Mouse (Mus musculus) E14TG2a.4 (cell line): ENCODE results near the gene Cd28.

Experiments used
- H3K27me3 ChIP-seq: 2 replicates; pipeline ENCODE4 v1.6.1; 2014; ENCODE audit warnings: low read length, control low read depth; ENCODE audit not compliant: insufficient read depth
- H3K36me3 ChIP-seq: 2 replicates; pipeline ENCODE4 v1.6.1; 2014; ENCODE audit warnings: low read length, control low read depth; ENCODE audit not compliant: insufficient read depth
- H3K4me1 ChIP-seq: replicated peaks from 2 replicates; pipeline ENCODE4 v1.6.1; 2014; ENCODE audit warnings: low read depth, low read length, control low read depth
- H3K4me3 ChIP-seq: replicated peaks from 2 replicates; pipeline ENCODE4 v1.5.1; 2014; ENCODE audit warnings: mild to moderate bottlenecking, low read length
- H3K9me3 ChIP-seq: 2 replicates; pipeline ENCODE4 v1.6.1; 2014; ENCODE audit warnings: low read length, control low read depth
- CTCF ChIP-seq: conservative IDR thresholded peaks from 2 replicates; pipeline ENCODE4 v1.5.1; 2014; ENCODE audit warnings: low read length
- NANOG ChIP-seq: IDR thresholded peaks from 2 replicates; pipeline ENCODE4 v1.6.1; 2014; ENCODE audit warnings: borderline replicate concordance, low read length, mixed read lengths
- POU5F1 ChIP-seq: IDR thresholded peaks from 2 replicates; pipeline ENCODE4 v1.6.1; 2014; ENCODE audit warnings: low read length, borderline replicate concordance

The Cd28 gene

GRCm38 (mm10) chr1:60753981-60754380 lies 37.4 kb downstream of the Cd28 start:
- Histone ChIP-seq H3K4me1 (peaks cover 10% of the 10 kb centered on the region), H3K4me3 (no peak overlapping the region; the same call in 1 of the 2 replicates), H3K9me3 (peaks cover 5% of the 10 kb centered on the region), H3K36me3 (no peaks in the 10 kb centered on the region), H3K27me3 (no peaks in the 10 kb centered on the region)
- TF ChIP-seq POU5F1 (no peak), CTCF (no peak), NANOG (no peak)

GRCm38 (mm10) chr1:60755391-60756243 lies 39.0 kb downstream of the Cd28 start:
- TF ChIP-seq CTCF, result no peak
- TF ChIP-seq NANOG, result no peak
- H3K27me3 ChIP-seq, result no peaks in the 10 kb centered on the region
- H3K4me3 ChIP-seq, result no peak overlapping the region
- H3K9me3 ChIP-seq, result peaks cover 9% of the 10 kb centered on the region
- no peaks in the 10 kb centered on the region for H3K36me3 ChIP-seq
- peaks cover 10% of the 10 kb centered on the region for H3K4me1 ChIP-seq

GRCm38 (mm10) chr1:60757631-60758030 lies 41.0 kb downstream of the Cd28 start:
- Histone ChIP-seq H3K4me3 (no peak overlapping the region), H3K4me1 (peaks cover 10% of the 10 kb centered on the region), H3K36me3 (no peaks in the 10 kb centered on the region), H3K9me3 (peaks cover 9% of the 10 kb centered on the region), H3K27me3 (peaks cover 5% of the 10 kb centered on the region; the same call in 1 of the 2 replicates)
- TF ChIP-seq POU5F1 (no peak), NANOG (no peak), CTCF (no peak)

- H3K27me3 ChIP-seq, result peaks cover 8% of the 10 kb centered on the region; the same call in 1 of the 2 replicates
- no peak for TF ChIP-seq NANOG
- no peak for TF ChIP-seq POU5F1
- no peak for TF ChIP-seq CTCF
- H3K9me3 ChIP-seq, result peaks cover 9% of the 10 kb centered on the region
- no peak overlapping the region for H3K4me3 ChIP-seq
- H3K36me3 ChIP-seq, result no peaks in the 10 kb centered on the region
- H3K4me1 ChIP-seq, result peaks cover 10% of the 10 kb centered on the region
These were observed 41.6 kb downstream of the Cd28 start for GRCm38 (mm10) chr1:60758226-60758625.

GRCm38 (mm10) chr1:60759563-60760335 lies 43.1 kb downstream of the Cd28 start:
- H3K36me3 ChIP-seq, result no peaks in the 10 kb centered on the region
- peaks cover 8% of the 10 kb centered on the region; the same call in 1 of the 2 replicates for H3K27me3 ChIP-seq
- no peak overlapping the region for H3K4me3 ChIP-seq
- peaks cover 9% of the 10 kb centered on the region for H3K9me3 ChIP-seq
- H3K4me1 ChIP-seq, result no peaks in the 10 kb centered on the region
- no peak for TF ChIP-seq POU5F1
- TF ChIP-seq CTCF, result no peak
- TF ChIP-seq NANOG, result no peak

GRCm38 (mm10) chr1:60760475-60760874 lies 43.9 kb downstream of the Cd28 start:
- TF ChIP-seq CTCF (no peak), NANOG (no peak), POU5F1 (no peak)
- H3K4me3 ChIP-seq, result no peak overlapping the region
- H3K27me3 ChIP-seq, result peaks cover 8% of the 10 kb centered on the region; the same call in 1 of the 2 replicates
- H3K4me1 ChIP-seq, result no peaks in the 10 kb centered on the region
- H3K9me3 ChIP-seq, result peaks cover 9% of the 10 kb centered on the region
- no peaks in the 10 kb centered on the region for H3K36me3 ChIP-seq

- Histone ChIP-seq H3K4me1 (no peaks in the 10 kb centered on the region), H3K9me3 (peaks cover 9% of the 10 kb centered on the region), H3K27me3 (peaks cover 8% of the 10 kb centered on the region; the same call in 1 of the 2 replicates), H3K36me3 (no peaks in the 10 kb centered on the region), H3K4me3 (no peak overlapping the region)
- no peak for TF ChIP-seq POU5F1
- TF ChIP-seq NANOG, result no peak
- TF ChIP-seq CTCF, result no peak
These were observed 45.0 kb downstream of the Cd28 start for GRCm38 (mm10) chr1:60761528-60762171.

- no peak overlapping the region for H3K4me3 ChIP-seq
- no peaks in the 10 kb centered on the region for H3K36me3 ChIP-seq
- H3K27me3 ChIP-seq, result peaks cover 8% of the 10 kb centered on the region; the same call in 1 of the 2 replicates
- no peaks in the 10 kb centered on the region for H3K4me1 ChIP-seq
- no peak for TF ChIP-seq CTCF
- no peak for TF ChIP-seq NANOG
- TF ChIP-seq POU5F1, result no peak
- peaks cover 9% of the 10 kb centered on the region for H3K9me3 ChIP-seq
These were observed 45.9 kb downstream of the Cd28 start for GRCm38 (mm10) chr1:60762451-60762850.
